19 mouse cellular contexts compared by ENCODE assay signal in the genomic region with DNA sequence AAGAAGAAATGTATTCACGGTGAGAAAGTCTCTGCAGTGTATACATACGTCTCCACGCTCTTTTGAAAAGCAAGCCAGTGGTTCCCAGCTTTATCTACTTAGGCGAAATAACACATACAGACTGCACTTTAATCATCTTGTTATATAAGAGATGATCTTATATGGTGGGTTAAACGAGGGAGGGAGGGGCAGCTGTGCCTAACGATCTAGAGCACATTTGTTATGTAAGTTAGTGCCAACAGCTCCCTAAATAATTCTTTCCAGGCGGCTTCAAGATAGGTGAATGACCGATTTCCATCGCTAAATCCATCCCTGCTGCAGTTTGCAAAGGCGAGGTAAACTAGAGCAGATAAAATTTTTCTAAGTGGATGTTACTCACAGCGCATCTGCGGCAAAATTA.
"Had no signal": no experiment of that assay in that cellular context is flagged by ENCODE, and none has a peak within 500 bp of the region (broad histone marks: within the 10 kb centered on the region; RNA-seq: fewer than 3 reads in every experiment).

No protein-coding gene starts in this region.

- DNase-seq: kidney, adult 8-10 months; kidney, postnatal 25 days; layer of hippocampus, adult 9-11 months; lung, adult 2 months; lung, postnatal 14 days; retina, postnatal 1 day; right cerebral cortex, postnatal 4 days; spleen, adult 18-20 months; thymus, adult 18-20 months; thymus, postnatal 14 days had no signal

- H3K4me1 ChIP-seq: limb, embryonic 10.5 days; liver, embryonic 15.5 days; megakaryocyte, embryonic 14.5 days; midbrain, embryonic 15.5 days; neural tube, embryonic 12.5 days had no signal

- H3K9ac ChIP-seq: liver, embryonic 15.5 days; midbrain, embryonic 15.5 days; neural tube, embryonic 12.5 days had no signal

- H3K4me2 ChIP-seq: liver, embryonic 11.5 days; liver, embryonic 15.5 days; midbrain, embryonic 11.5 days; midbrain, embryonic 15.5 days; neural tube, embryonic 12.5 days had no signal

- H3K27me3 ChIP-seq: liver, embryonic 15.5 days; megakaryocyte, embryonic 14.5 days; midbrain, embryonic 15.5 days; neural tube, embryonic 12.5 days had no signal

- H3K4me3 ChIP-seq: limb, embryonic 10.5 days; liver, embryonic 15.5 days; megakaryocyte, embryonic 14.5 days; midbrain, embryonic 15.5 days; neural tube, embryonic 12.5 days had no signal

- H3K36me3 ChIP-seq: liver, embryonic 15.5 days had no signal

- H3K9me3 ChIP-seq: limb, embryonic 10.5 days; liver, embryonic 15.5 days; midbrain, embryonic 15.5 days; neural tube, embryonic 12.5 days had no signal

- ATAC-seq: intestine, postnatal 0 days; midbrain, embryonic 15.5 days had no signal

- H3K27ac ChIP-seq: limb, embryonic 10.5 days; liver, embryonic 15.5 days; macrophage; midbrain, embryonic 15.5 days; neural tube, embryonic 12.5 days had no signal
